In the genomic region with DNA sequence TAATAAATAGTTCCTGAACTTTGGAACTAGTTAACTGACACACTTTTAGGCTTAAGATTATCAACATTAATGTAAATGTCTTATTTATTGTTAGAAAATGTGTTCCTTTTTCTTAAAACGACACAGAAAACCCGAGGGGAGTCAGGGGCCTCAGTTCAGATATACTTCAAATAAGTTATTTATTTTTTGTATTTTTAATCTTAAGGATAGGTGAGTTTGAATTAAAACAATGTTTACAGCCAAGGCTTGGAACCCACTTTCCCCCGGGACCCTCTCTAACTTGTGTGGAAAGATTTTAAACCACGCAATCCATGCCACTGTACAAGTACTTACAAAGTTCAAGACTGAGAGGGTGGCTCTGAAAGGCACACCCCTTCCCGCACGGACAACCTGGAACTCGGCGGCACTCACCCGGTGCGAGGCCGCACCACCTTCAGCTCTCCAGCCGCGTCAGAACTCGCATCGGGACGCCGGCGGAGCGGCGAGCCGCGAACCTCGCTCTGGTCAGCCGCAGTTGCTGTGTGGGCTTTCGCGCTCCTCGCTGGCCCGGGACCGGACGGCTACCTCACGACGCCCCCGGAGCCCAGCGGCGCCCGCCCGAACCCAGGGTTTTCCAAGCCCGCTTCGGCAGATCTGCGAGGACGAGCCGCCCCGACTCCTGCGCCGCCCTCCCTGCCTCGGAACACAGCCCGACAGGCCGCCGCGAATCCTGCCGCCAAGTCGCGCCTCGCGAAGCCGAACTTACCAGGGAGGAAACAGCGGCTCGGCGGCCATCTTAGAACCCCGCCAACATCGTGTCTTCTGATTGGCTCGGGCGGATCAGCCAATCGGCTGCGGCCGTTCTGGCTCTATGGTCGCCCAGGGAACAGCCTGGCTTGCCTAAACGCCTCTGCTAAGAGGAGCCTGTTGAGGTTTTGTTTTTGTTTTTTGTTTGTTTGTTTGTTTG, we compare ENCODE assay signal across 8 mouse cellular contexts. TPM values are rescaled to one million over a fixed set of nuclear protein-coding genes. Genes with fewer than 3 reads are reported as not detected.
A peak's percentile ranks its signal among the peaks of the same experiment; 100 is the strongest.
DNase-seq lines count a peak whose midpoint lies in the region; ATAC-seq and TF ChIP-seq lines count a peak whose summit lies in the region.

Fam204a (minus strand) TSS at position 803 of the 946 bp plus-strand sequence.

- H3K4me1 ChIP-seq in cortical plate, adult 2 months (ENCODE audit: control insufficient read depth, insufficient read depth, low read length) = no peaks in the 10 kb centered on the region

- peak within 1 kb of the TSS; percentile 83 for H3K27ac ChIP-seq in cortical plate, adult 2 months (ENCODE audit: insufficient read depth, low read length)

- intact Hi-C loops in left cerebral cortex, postnatal 10 days (cut with DNase I) = no loop called here

- no peak for TF ChIP-seq CTCF in cortical plate, adult 2 months (IDR thresholded peaks at IDR 0.05; ENCODE audit: extremely low read depth, insufficient read depth, low read length)

- peak; percentile 73 for TF ChIP-seq POLR2A in cortical plate, adult 2 months (IDR thresholded peaks at IDR 0.05; ENCODE audit: extremely low read depth, insufficient read depth, low read length)

- peak; percentile 95 for DNase-seq in gastrocnemius, postnatal 10 days
- peak; percentile 96 for DNase-seq in left cerebral cortex, postnatal 10 days (ENCODE audit: extremely low spot score in 1 of 2, low spot score in 2 of 2)
- peak; percentile 94 for DNase-seq in right cerebral cortex, postnatal 25 days
- peak; percentile 91 to 96 for DNase-seq in urinary bladder, postnatal 4 days (ENCODE audit: low spot score in 2 of 2)

- ATAC-seq in activated CD4-positive, CD25-positive, alpha-beta regulatory T cell, adult 4 months = peak; percentile 97
- peak; percentile 96 for ATAC-seq in inflammation-experienced regulatory T-cells, adult 6 months
- ATAC-seq in megakaryocyte-erythroid progenitor cell, adult 5-6 weeks (replicated peaks; ENCODE audit: low FRiP score, low TSS enrichment, poor library complexity, severe bottlenecking) = peak; percentile 99

- peak within 1 kb of the TSS; percentile 65 for H3K4me3 ChIP-seq in cortical plate, adult 2 months (ENCODE audit: insufficient read depth, low read length)

RNA-seq across cellular contexts. Expression of gene Fam204a, which starts in this region (rescaled TPM):
- 10 to 100 TPM; 64.6 to 69.0 TPM for polyA plus RNA-seq in activated CD4-positive, CD25-positive, alpha-beta regulatory T cell, adult 4 months (2017; shearing (Covaris generic))
- 19.9 and 20.8 TPM in 2 replicates for polyA plus RNA-seq in cortical plate, adult 2 months (2012; rRNA removed)
- total RNA-seq in gastrocnemius, postnatal 10 days (2021) = 10 to 100 TPM; 32.7 to 36.9 TPM
- polyA plus RNA-seq in inflammation-experienced regulatory T-cells, adult 6 months (2017; shearing (Covaris generic)) = 10 to 100 TPM; 68.8 to 82.8 (median 71.0) TPM
- 10 to 100 TPM; 36.2 to 38.7 TPM for total RNA-seq in left cerebral cortex, postnatal 10 days (2021)
- 13.1 and 26.7 TPM in 2 replicates for total RNA-seq in megakaryocyte-erythroid progenitor cell, adult 5-6 weeks (2014; fragmentation: Nextera tagmentation)
- 66.3 and 91.5 TPM in 2 replicates for total RNA-seq in megakaryocyte-erythroid progenitor cell, adult 5-6 weeks (2017)

Comparison
In these comparisons a context has a peak if more than half of its experiments do, and no peak if none do; other contexts are left out.
1. Peak in every context shown above with its lines: DNase-seq, ATAC-seq, H3K4me3 ChIP-seq and H3K27ac ChIP-seq.